Mouse (Mus musculus) liver, adult (tissue): ENCODE results near the gene Ccdc113.

Source experiments
- GATA4 ChIP-seq: IDR thresholded peaks from 2 replicates; pipeline ENCODE4 v1.6.1; 2014; ENCODE audit warnings: mild to moderate bottlenecking, low read length; ENCODE audit not compliant: insufficient replicate concordance

Gene Ccdc113

GRCm38 (mm10) chr8:95533584-95534387 is at the start of gene Ccdc113:
Gene Ccdc113 (plus strand): TSS chr8:95534085.
- no peak for TF ChIP-seq GATA4

- no peak for TF ChIP-seq GATA4
Observed at GRCm38 (mm10) chr8:95487800-95488697, 45.8 kb upstream of the Ccdc113 start.

GRCm38 (mm10) chr8:95488698-95489332 is 45.1 kb upstream of the Ccdc113 start:
- TF ChIP-seq GATA4 = no peak

GRCm38 (mm10) chr8:95490006-95490405 is 43.9 kb upstream of the Ccdc113 start, which contains the start of gene Csnk2a2:
Gene Csnk2a2 (minus strand): TSS chr8:95490039.
- TF ChIP-seq GATA4 = no peak

- no peak for TF ChIP-seq GATA4
Observed at GRCm38 (mm10) chr8:95492057-95492456, 41.8 kb upstream of the Ccdc113 start.

GRCm38 (mm10) chr8:95495444-95495843 is 38.4 kb upstream of the Ccdc113 start:
- no peak for TF ChIP-seq GATA4

- TF ChIP-seq GATA4 = no peak
Observed at GRCm38 (mm10) chr8:95496420-95496819, 37.5 kb upstream of the Ccdc113 start.

GRCm38 (mm10) chr8:95497821-95498220 is 36.1 kb upstream of the Ccdc113 start:
- TF ChIP-seq GATA4 = no peak

- TF ChIP-seq GATA4 = no peak
Observed at GRCm38 (mm10) chr8:95499266-95500064, 34.4 kb upstream of the Ccdc113 start.

- no peak for TF ChIP-seq GATA4
Observed at GRCm38 (mm10) chr8:95500436-95500835, 33.4 kb upstream of the Ccdc113 start.

- TF ChIP-seq GATA4 = no peak
Observed at GRCm38 (mm10) chr8:95502431-95502830, 31.5 kb upstream of the Ccdc113 start.

GRCm38 (mm10) chr8:95504835-95505234 is 29.1 kb upstream of the Ccdc113 start:
- no peak for TF ChIP-seq GATA4

- TF ChIP-seq GATA4 = no peak
Observed at GRCm38 (mm10) chr8:95505606-95506005, 28.3 kb upstream of the Ccdc113 start.

GRCm38 (mm10) chr8:95506245-95506644 is 27.6 kb upstream of the Ccdc113 start:
- no peak for TF ChIP-seq GATA4

- no peak for TF ChIP-seq GATA4
Observed at GRCm38 (mm10) chr8:95512257-95512656, 21.6 kb upstream of the Ccdc113 start.

GRCm38 (mm10) chr8:95513219-95513618 is 20.7 kb upstream of the Ccdc113 start:
- TF ChIP-seq GATA4 = no peak
